Mouse (Mus musculus) central nervous system, embryonic 14 days (tissue): ENCODE data around the gene Gm10477. TPM values are rescaled to one million over a fixed set of nuclear protein-coding genes. Genes with fewer than 3 reads are reported as not detected.

Experiments used
- polyA plus RNA-seq: library from polyadenylated mRNA; depleted of rRNA; stranded (reverse); fragments of >200 nt; gene quantifications from 2 replicates; pipeline ENCODE4 v1.2.3, GENCODE M21; 2012; rRNA removed

Gene Gm10477
- not detected in 2 replicates for polyA plus RNA-seq

DNA sequence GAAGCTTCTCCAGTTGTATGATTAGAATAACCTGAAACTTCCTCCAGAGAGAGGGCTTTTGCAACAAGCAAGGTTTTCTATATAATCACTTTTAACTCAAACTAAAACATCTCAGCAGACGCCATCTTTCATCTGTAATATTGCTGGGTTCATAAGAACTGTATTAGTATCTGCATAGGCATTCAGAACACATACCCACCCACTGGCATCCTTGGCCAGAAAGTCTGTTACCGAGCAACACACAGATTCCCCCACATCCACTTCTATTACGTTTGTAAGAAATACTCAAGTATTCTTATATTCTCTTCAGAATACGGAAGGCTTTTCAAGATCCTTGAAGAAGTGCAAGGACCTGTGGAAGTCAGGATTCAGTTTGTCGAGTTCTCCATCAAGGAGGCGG lies at the start of gene Gm10477:
Gm10477 (plus strand) TSS at position 301 of the 400 bp plus-strand sequence.

DNA sequence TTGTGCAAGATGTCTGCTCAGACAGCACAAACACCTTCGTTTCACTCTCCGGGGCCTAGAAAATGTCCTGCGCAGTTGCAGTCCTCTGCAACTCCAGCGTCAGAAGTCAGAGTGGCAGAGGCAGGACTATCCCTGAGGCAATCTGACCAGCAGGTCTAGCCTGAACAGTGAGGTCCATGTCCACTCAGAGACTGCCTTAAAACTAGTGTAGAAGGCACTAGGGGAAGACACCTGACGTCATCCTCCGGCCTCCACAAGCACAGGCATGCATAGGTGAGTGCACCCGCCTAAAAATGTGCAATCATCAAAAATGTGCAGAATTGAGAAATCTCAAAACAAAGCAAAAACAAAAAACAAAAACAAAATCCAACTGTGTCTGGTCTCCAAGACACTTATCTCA lies 25.0 kb downstream of the Gm10477 start, which contains the start of gene Gm648:
Gm648 (minus strand) TSS at position 101 of the 400 bp plus-strand sequence.

Other genes starting within 250 kb of the Gm10477 start
- gene Zfp449, start 178.3 kb upstream of the Gm10477 start, polyA plus RNA-seq = 3.4 and 4.1 TPM in 2 replicates
- gene Smim10l2a, start 150.2 kb upstream of the Gm10477 start, polyA plus RNA-seq = 12.8 and 13.4 TPM in 2 replicates
- not detected in 2 replicates for gene Gm2174, start 76.8 kb upstream of the Gm10477 start, polyA plus RNA-seq
- 74.9 and 79.0 TPM in 2 replicates for gene Ints6l, start 69.9 kb upstream of the Gm10477 start, polyA plus RNA-seq
- 0.11 and 0.16 TPM in 2 replicates for gene Gm648, start 24.9 kb downstream of the Gm10477 start, polyA plus RNA-seq
- gene Mmgt1, start 73.3 kb downstream of the Gm10477 start, polyA plus RNA-seq = 29.4 and 33.0 TPM in 2 replicates
- gene Slc9a6, start 85.0 kb downstream of the Gm10477 start, polyA plus RNA-seq = 48.9 and 52.8 TPM in 2 replicates
- 205 and 210 TPM in 2 replicates for gene Fhl1, start 207.0 kb downstream of the Gm10477 start, polyA plus RNA-seq